Mouse (Mus musculus): ENCODE measurements at regions not wholly inside any gene's neighbourhood (a gene's known extent, or its start where the extent isn't known, plus 50 kb on each side); places are given as distances from the start of the nearest gene placed in this dataset.

DNA sequence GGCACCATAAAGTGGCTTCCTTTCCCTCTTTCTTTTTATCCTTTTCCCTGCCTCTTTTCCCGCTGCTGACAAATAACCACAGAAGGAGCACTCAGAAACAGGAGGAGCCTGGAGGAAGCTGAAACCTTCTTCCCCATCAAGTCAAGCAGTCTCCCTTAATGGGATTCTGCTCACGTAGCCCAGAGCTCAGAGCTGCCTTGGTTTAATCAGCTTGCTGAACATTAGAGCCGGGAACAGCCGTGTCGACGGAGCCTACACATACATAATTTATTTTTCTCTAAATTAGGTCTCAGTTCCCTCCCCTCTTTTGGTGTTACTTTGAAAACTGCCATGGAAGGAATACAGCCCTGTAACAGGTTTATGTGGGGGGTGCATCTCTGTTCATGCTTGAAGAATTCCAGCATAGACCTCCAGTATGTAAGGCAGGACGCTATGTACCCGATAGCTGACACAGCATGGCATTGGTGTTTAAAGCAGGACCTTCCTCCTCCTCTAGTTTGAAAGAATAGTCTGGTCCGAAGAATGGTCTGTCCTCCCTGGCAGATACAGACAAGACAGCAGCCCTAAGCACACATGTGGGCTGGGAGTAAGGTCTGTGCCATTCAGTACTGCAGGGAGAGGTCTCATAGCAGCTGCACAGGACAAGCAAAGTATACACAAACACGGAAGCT is 113.0 kb upstream of the Gas2 start:
- TF ChIP-seq CTCF (conservative IDR thresholded peaks at IDR 0.05; ENCODE audit: insufficient read depth, insufficient read length, low read depth, low read length) = no peak
- no peak for TF ChIP-seq POLR2A (IDR thresholded peaks at IDR 0.05; ENCODE audit: low read depth, low read length)
